8 mouse cellular contexts compared by ENCODE assay signal in genomic region chr10:7158285-7159060, GRCm38 (mm10). TPM values are rescaled to one million over a fixed set of nuclear protein-coding genes. Genes with fewer than 3 reads are reported as not detected.
A peak's percentile ranks its signal among the peaks of the same experiment; 100 is the strongest.
DNase-seq lines count a peak whose midpoint lies in the region; ATAC-seq and TF ChIP-seq lines count a peak whose summit lies in the region.

No protein-coding gene starts in this region.

- H3K9me3 ChIP-seq in embryonic facial prominence, embryonic 12.5 days: no peaks in the 10 kb centered on the region
- H3K9me3 ChIP-seq in hindbrain, embryonic 11.5 days (ENCODE audit: control insufficient read depth, low read length): no peaks in the 10 kb centered on the region
- no peaks in the 10 kb centered on the region for H3K9me3 ChIP-seq in liver, postnatal 0 days (ENCODE audit: low read length)
- no peaks in the 10 kb centered on the region for H3K9me3 ChIP-seq in stomach, embryonic 14.5 days (ENCODE audit: control insufficient read depth, low read depth, low read length)

- no peaks in the 10 kb centered on the region for H3K27me3 ChIP-seq in embryonic facial prominence, embryonic 12.5 days
- H3K27me3 ChIP-seq in hindbrain, embryonic 11.5 days (ENCODE audit: control insufficient read depth, insufficient read depth, low read length): no peaks in the 10 kb centered on the region
- H3K27me3 ChIP-seq in liver, postnatal 0 days (ENCODE audit: insufficient read depth, low read length): no peaks in the 10 kb centered on the region
- H3K27me3 ChIP-seq in stomach, embryonic 14.5 days (ENCODE audit: control insufficient read depth, insufficient read depth, low read length): no peaks in the 10 kb centered on the region

- H3K4me1 ChIP-seq in embryonic facial prominence, embryonic 12.5 days: peaks cover 35% of the 10 kb centered on the region
- H3K4me1 ChIP-seq in hindbrain, embryonic 11.5 days (replicated peaks; ENCODE audit: control insufficient read depth, insufficient read depth, low read length): no peaks in the 10 kb centered on the region; the same call in 1 of the 2 replicates
- H3K4me1 ChIP-seq in liver, postnatal 0 days (ENCODE audit: insufficient read depth): peaks cover 7% of the 10 kb centered on the region
- peaks cover 30% of the 10 kb centered on the region for H3K4me1 ChIP-seq in stomach, embryonic 14.5 days (ENCODE audit: control insufficient read depth, insufficient read depth, low read length)

- 26% methylated on average over 15 of the region's 15 CpGs for WGBS in embryonic facial prominence, embryonic 12.5 days
- 49% methylated on average over 15 of the region's 15 CpGs for WGBS in hindbrain, embryonic 11.5 days
- 35% methylated on average over 15 of the region's 15 CpGs for WGBS in liver, postnatal 0 days (ENCODE audit: insufficient replicate concordance)
- WGBS in stomach, embryonic 14.5 days: 9% methylated on average over 15 of the region's 15 CpGs

- peak; percentile 48 for DNase-seq in retina, postnatal 1 day
- no peak for DNase-seq in retina, embryonic 14.5 days (ENCODE audit: low spot score)
- peak; percentile 43 for DNase-seq in hindbrain, embryonic 11.5 days (ENCODE audit: low spot score)
- DNase-seq in layer of hippocampus, adult 8-10 months (ENCODE audit: low spot score in 2 of 2): peak; percentile 17 to 24
- DNase-seq in liver, postnatal 0 days: peak; percentile 30

- TF ChIP-seq CTCF in liver, postnatal 0 days (IDR thresholded peaks at IDR 0.05; ENCODE audit: low read depth): no peak; the same call in 1 of the 2 replicates

- ATAC-seq in embryonic facial prominence, embryonic 12.5 days (ENCODE audit: insufficient number of reproducible peaks, insufficient read depth, low FRiP score, low TSS enrichment): peak; percentile 37; the same call in 1 of the 2 replicates
- ATAC-seq in hindbrain, embryonic 11.5 days (ENCODE audit: low FRiP score): peak; percentile 69
- peak; percentile 37 for ATAC-seq in liver, postnatal 0 days
- ATAC-seq in stomach, embryonic 14.5 days (ENCODE audit: insufficient number of reproducible peaks, insufficient read depth, low FRiP score, low read depth): peak; percentile 59; the same call in 1 of the 2 replicates
- no peak for ATAC-seq in erythroblast, adult 5-6 weeks (replicated peaks; ENCODE audit: low FRiP score, poor library complexity, severe bottlenecking)

- H3K27ac ChIP-seq in embryonic facial prominence, embryonic 12.5 days: peak overlapping the region; percentile 86
- H3K27ac ChIP-seq in hindbrain, embryonic 11.5 days (ENCODE audit: low read depth, low read length): peak overlapping the region; percentile 62
- peak overlapping the region; percentile 69 for H3K27ac ChIP-seq in liver, postnatal 0 days (ENCODE audit: low read depth)
- peak overlapping the region; percentile 96 for H3K27ac ChIP-seq in stomach, embryonic 14.5 days (ENCODE audit: low read length)

- H3K4me3 ChIP-seq in embryonic facial prominence, embryonic 12.5 days: no peak overlapping the region
- H3K4me3 ChIP-seq in hindbrain, embryonic 11.5 days (ENCODE audit: low read depth, low read length): no peak overlapping the region
- peak overlapping the region; percentile 11; the same call in 1 of the 2 replicates for H3K4me3 ChIP-seq in liver, postnatal 0 days (ENCODE audit: low read depth, low read length)
- 0 out of 2 replicates have a peak overlapping the region, but pooled peaks have one; percentile 4 for H3K4me3 ChIP-seq in stomach, embryonic 14.5 days (ENCODE audit: low read depth, low read length)

- 0 out of 2 replicates have a peak, but pooled peaks cover 6% of the 10 kb centered on the region for H3K36me3 ChIP-seq in embryonic facial prominence, embryonic 12.5 days
- H3K36me3 ChIP-seq in hindbrain, embryonic 11.5 days (ENCODE audit: control insufficient read depth, insufficient read depth, low read length): no peaks in the 10 kb centered on the region
- peaks cover 5% of the 10 kb centered on the region; the same call in 1 of the 2 replicates for H3K36me3 ChIP-seq in liver, postnatal 0 days (replicated peaks; ENCODE audit: insufficient read depth, low read length)
- peaks cover 7% of the 10 kb centered on the region; the same call in 1 of the 2 replicates for H3K36me3 ChIP-seq in stomach, embryonic 14.5 days (ENCODE audit: control insufficient read depth, insufficient read depth, low read length)

- H3K4me2 ChIP-seq in embryonic facial prominence, embryonic 12.5 days (replicated peaks): peak overlapping the region; percentile 34
- H3K4me2 ChIP-seq in hindbrain, embryonic 11.5 days (replicated peaks; ENCODE audit: low read depth, low read length): peak overlapping the region; percentile 9; the same call in 1 of the 2 replicates
- peak overlapping the region; percentile 61 for H3K4me2 ChIP-seq in liver, postnatal 0 days (ENCODE audit: low read depth, low read length)
- H3K4me2 ChIP-seq in stomach, embryonic 14.5 days (replicated peaks; ENCODE audit: low read depth, low read length): peak overlapping the region; percentile 39

- H3K9ac ChIP-seq in embryonic facial prominence, embryonic 12.5 days: no peak overlapping the region
- H3K9ac ChIP-seq in hindbrain, embryonic 11.5 days (ENCODE audit: low read depth, low read length): no peak overlapping the region
- H3K9ac ChIP-seq in liver, postnatal 0 days (replicated peaks): peak overlapping the region; percentile 50
- H3K9ac ChIP-seq in stomach, embryonic 14.5 days (replicated peaks; ENCODE audit: low read depth, low read length): no peak overlapping the region

- TF ChIP-seq EP300 in liver, postnatal 0 days (IDR thresholded peaks at IDR 0.05; ENCODE audit: low read depth): no peak

RNA-seq across cellular contexts. Expression of gene Cnksr3, which starts 53.6 kb away (rescaled TPM):
- polyA plus RNA-seq in embryonic facial prominence, embryonic 12.5 days (2016; fragmentation: Nextera tagmentation; extraction: Ambion mirVana): 10.9 and 12.7 TPM in 2 replicates
- 5.9 and 6.3 TPM in 2 replicates for polyA plus RNA-seq in hindbrain, embryonic 11.5 days (2014; fragmentation: Nextera tagmentation; extraction: Ambion mirVana)
- total RNA-seq in layer of hippocampus, adult 8-10 months (2022): 1 to 10 TPM; 3.4 to 5.4 (median 4.4) TPM
- polyA plus RNA-seq in liver, postnatal 0 days (2015; fragmentation: Nextera tagmentation; extraction: Ambion mirVana): 3.8 and 3.9 TPM in 2 replicates
- 11.1 and 13.6 TPM in 2 replicates for polyA plus RNA-seq in stomach, embryonic 14.5 days (2014; fragmentation: Nextera tagmentation; extraction: Ambion mirVana)
- 1.3 and 2.1 TPM in 2 replicates for total RNA-seq in erythroblast, adult 5-6 weeks (2015; ENCODE audit: low replicate concordance)
- total RNA-seq in erythroblast, adult 5-6 weeks (2017; ENCODE audit: low replicate concordance): 0.09 and 2.5 TPM in 2 replicates

Comparison
In these comparisons a context has a peak if more than half of its experiments do, and no peak if none do; other contexts are left out.
1. H3K4me2 ChIP-seq: peak in every context shown above with its lines; median percentile 61 in liver, postnatal 0 days; 39 in stomach, embryonic 14.5 days; 34 in embryonic facial prominence, embryonic 12.5 days; 9 in hindbrain, embryonic 11.5 days.
2. H3K4me3 ChIP-seq: peak in liver, postnatal 0 days (single experiment) and stomach, embryonic 14.5 days (single experiment); none in embryonic facial prominence, embryonic 12.5 days (single experiment) and hindbrain, embryonic 11.5 days (single experiment).
3. Peak in every context shown above with its lines, with median percentiles within 50 percentile points of each other: H3K27ac ChIP-seq.